Mouse (Mus musculus) hematopoietic multipotent progenitor cell, adult 10-12 weeks (in vitro differentiated cells): ENCODE results near the gene Tmtc4. TPM values are rescaled to one million over a fixed set of nuclear protein-coding genes. Genes with fewer than 3 reads are reported as not detected.

Experiments used
- polyA plus RNA-seq: library from polyadenylated mRNA; stranded (reverse); fragments of >175 nt; gene quantifications from 2 replicates; pipeline ENCODE4 v1.2.3, GENCODE M21; 2012; ENCODE audit warnings: low replicate concordance

Gene Tmtc4
- 0.43 and 0.59 TPM in 2 replicates for polyA plus RNA-seq

DNA sequence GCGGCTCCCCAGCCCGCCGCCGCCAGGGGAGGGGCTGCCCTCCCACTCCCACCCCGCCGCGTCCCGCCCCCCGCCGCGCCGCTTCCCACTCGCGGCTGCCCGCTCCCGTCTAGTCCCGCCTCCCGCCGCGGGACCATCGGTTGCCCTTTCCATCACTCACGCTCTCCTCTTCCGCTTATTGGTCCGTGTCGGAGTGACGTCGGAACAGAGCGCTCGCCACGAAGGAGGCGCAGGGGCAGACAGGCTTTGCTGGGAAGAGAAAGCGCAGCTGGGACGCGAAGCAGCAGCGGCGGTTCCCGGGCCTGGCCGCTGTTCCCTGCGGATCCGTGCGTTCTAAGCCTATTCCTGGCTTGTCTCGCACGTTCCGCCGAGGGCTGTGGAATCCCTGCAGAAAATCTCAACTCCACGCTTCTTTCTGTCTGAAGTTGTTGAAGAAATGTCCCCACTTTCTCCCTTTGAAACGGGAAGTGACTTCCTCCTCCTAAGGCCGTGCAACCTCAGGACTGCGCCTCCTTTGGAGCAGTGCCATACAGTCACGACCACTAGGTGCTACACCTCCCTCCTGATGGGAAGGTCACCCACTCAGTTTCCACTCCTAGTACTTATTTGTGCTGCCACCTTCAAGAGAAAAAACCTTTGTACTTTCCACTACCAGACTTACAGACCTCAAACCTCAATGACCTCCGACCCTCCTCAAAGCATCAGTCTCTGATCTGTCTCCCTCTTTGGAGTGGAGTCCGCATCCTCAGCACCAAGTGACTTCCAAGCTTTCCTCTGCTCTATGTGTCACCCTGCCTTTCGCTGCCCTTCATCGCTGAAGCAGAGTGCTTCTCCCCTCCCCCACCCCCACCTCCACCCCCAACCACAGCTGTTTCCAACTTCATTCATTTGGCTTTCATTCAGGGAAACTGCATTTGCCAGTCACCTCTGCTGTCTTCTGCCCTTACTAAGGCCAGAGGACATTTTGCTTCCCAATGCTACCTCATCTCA lies at the start of gene Tmtc4:
TSS of gene Tmtc4 (minus strand) at position 810 of the 990 bp plus-strand sequence.

DNA sequence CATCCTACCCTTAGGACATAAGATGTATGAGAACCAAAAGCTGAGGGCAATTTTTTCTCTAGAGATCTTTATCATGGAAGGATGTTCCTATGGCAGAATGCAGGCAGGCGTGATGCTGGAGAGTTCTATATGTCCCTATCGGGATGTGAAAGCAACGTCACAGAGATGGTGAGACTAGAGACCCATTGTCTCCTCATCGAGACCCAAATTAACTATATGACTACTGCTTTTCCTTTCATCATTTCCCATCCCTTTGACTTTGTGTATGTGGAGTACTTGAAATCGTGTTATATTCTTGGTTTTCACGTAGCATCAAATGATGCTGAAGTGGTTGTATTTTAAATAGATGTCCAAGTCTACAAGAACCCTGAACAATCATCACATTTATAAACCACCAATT lies 70.2 kb downstream of the Tmtc4 start, which contains the start of gene Ggact:
TSS of gene Ggact (minus strand) at position 101 of the 400 bp plus-strand sequence.

Other genes starting within 250 kb of the Tmtc4 start
- 15.3 and 16.2 TPM in 2 replicates for gene Ggact, start 70.3 kb downstream of the Tmtc4 start, polyA plus RNA-seq